Mouse (Mus musculus) frontal cortex, adult 2 months (tissue): ENCODE data around the gene Hspb7. TPM values are rescaled to one million over a fixed set of nuclear protein-coding genes. Genes with fewer than 3 reads are reported as not detected.

ENCODE experiments used
- DNase-seq, 2 experiments: peaks; one replicate each; pipeline ENCODE4 v3.0.0; 2022; ENCODE audit warnings: low spot score in 1 of 2; ENCODE audit errors: extremely low spot score in 1 of 2
- polyA plus RNA-seq: library from polyadenylated mRNA; depleted of rRNA; stranded (reverse); fragments of >200 nt; gene quantifications from 2 replicates; pipeline ENCODE4 v1.2.3, GENCODE M21; 2012; rRNA removed

Gene Hspb7
- polyA plus RNA-seq, 1 experiment = 0.40 TPM

DNA sequence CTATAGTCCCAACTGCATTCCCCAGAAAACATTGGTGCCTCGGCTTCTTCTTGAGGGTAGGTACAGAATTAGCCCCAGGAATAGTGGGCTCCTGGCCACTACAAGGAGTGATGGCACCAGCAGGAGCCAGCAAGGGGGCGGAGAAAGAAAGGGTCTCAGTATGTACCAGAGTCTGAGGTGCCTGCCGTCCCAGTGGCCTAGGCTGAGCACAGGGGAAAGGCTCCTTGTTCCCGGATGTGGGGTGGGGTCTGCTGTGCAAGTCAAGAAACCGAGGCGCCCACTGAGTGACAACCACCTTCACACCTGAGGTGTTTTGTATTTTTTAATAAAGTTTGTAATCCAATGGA, 47.0 kb downstream of the Hspb7 start:
- DNase-seq = no peak

DNA sequence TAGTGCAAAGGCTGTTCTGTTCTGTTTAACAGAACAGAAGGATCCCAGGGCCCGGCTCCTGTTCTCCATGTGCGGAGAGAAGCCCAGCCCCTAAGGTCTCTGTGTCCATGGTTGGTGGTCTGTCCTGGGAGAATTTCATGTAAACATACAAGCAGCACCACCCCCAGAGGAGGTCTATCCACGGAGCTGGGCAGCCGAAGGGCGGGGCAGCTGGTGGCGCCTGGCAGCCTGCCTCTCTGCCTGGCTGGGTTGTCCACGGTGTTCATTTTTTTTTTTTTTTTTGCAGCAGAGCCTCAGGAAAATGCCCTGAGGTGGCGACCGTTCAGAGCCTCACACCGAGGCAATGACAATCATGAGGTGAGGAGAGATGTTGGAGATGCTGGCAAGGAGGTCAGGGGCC, 48.0 kb downstream of the Hspb7 start:
- DNase-seq = no peak

DNA sequence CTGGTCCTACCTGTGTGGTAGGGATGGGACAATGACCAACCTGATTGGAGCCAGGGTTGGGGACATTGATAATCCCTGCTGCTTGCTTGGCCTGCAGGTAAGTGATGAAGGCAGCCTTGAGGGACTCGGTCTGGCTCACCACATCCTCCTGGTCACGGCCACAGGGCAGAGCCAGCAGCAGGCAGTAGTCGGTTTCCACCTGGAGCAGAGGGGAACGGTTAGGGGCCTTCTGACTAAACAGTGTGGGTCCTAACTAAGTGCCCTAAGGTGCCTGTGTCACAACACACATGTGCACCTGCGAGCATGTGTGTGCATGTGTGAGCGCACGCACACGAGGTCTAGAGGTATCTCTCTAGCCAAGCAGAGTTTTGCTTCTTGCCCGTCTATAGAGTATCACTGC, 48.8 kb downstream of the Hspb7 start:
- no peak for DNase-seq

DNA sequence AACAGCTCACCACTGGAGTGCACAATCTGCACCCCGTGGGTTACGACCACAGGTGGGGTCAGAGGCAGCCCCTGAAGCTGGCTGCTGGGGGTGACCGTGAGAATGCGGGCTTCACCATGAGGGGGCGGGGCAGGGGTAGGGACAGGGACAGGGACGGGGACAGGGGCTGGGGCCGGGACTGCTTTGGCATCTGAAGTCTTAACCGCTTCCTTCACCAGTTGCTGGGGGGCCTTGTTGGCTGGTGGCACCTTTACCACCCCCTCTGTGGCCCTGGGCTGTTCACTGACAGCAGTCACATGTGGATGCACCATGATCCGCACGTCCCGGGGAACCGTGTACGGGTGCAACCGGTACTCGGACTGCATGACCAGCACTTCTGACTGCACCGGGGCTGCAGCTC, 50.9 kb downstream of the Hspb7 start:
- no peak for DNase-seq

DNA sequence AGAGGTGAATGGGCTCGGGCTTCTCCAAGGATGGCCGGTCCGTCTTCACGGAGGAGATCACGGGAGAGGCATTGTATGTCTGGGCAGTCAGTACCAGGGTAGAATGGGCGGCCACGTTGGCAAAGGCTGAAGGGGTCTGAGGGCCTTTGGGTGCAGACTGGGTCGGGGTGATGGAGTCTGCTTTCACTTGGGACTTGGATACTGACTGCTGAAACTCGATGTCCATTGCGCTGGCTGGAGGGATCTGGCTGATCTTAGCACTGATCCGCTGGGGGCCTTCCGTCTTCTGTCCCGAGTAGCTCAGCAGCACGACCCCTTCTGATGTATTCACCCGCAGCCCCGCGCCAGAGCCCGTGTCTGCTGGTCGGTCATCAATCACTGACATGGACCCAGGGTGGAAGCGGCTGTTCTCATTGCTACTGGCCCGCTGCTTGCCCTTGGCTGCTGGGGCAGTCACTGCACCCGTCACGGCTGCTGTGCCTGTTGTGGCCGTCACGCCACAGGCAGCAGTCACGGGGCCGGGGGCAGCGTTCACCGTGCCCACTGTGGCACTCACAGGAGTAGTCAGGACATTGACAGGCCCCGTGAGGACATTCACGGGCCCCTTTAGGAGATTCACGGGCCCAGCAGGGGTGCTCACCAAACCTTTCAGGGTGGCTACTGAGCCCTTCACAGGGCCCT, 52.2 kb downstream of the Hspb7 start:
- no peak for DNase-seq

DNA sequence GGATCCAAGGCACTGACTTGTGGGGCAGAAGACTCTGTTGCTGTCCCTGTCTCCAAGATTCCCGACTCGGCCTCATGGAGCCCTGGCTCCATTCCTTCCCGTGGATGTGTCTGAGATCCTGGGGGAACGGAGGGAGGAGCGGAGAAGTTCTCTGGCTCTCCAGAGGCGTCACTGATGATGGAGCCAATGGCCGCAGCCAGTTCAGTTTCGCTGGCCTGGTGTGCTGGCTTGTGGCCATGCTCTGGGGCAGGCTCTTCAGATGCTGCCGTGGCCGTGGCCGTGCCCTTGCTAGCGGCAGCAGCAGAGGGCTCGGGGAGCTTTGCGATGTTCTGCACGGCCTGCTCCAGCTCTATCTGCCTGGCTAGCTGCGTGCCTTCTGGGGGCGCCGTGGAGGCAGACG, 53.9 kb downstream of the Hspb7 start:
- no peak for DNase-seq

Other genes with a start within 250 kb of the Hspb7 start
- gene Rsg1, start 206.8 kb upstream of the Hspb7 start, polyA plus RNA-seq = 3.4 and 3.8 TPM in 2 replicates
- gene Arhgef19, start 181.3 kb upstream of the Hspb7 start, polyA plus RNA-seq = 10.4 and 11.8 TPM in 2 replicates
- 2.3 and 2.6 TPM in 2 replicates for gene Epha2, start 119.5 kb upstream of the Hspb7 start, polyA plus RNA-seq
- 5.2 and 5.6 TPM in 2 replicates for gene Fam131c, start 52.6 kb upstream of the Hspb7 start, polyA plus RNA-seq
- gene Clcnka, start 22.1 kb upstream of the Hspb7 start, polyA plus RNA-seq = 0.08 and 0.11 TPM in 2 replicates
- gene Clcnkb, start 4.8 kb upstream of the Hspb7 start, polyA plus RNA-seq = 0.50 and 0.69 TPM in 2 replicates
- gene Srarp, start 15.3 kb downstream of the Hspb7 start, polyA plus RNA-seq = 11.9 and 13.2 TPM in 2 replicates
- gene Zbtb17, start 23.9 kb downstream of the Hspb7 start, polyA plus RNA-seq = 42.7 and 49.1 TPM in 2 replicates
- 15.4 TPM in 2 replicates for gene Spen, start 117.8 kb downstream of the Hspb7 start, polyA plus RNA-seq
- gene Fblim1, start 185.3 kb downstream of the Hspb7 start, polyA plus RNA-seq = 1.0 and 2.6 TPM in 2 replicates
- 0.84 and 1.2 TPM in 2 replicates for gene Tmem82, start 197.9 kb downstream of the Hspb7 start, polyA plus RNA-seq
- 8.0 and 9.7 TPM in 2 replicates for gene Slc25a34, start 203.0 kb downstream of the Hspb7 start, polyA plus RNA-seq
- 85.6 and 92.9 TPM in 2 replicates for gene Plekhm2, start 244.1 kb downstream of the Hspb7 start, polyA plus RNA-seq